Mouse (Mus musculus): ENCODE measurements at regions not wholly inside any gene's neighbourhood (a gene's known extent, or its start where the extent isn't known, plus 50 kb on each side); places are given as distances from the start of the nearest gene placed in this dataset.

- no peak for TF ChIP-seq CTCF (IDR thresholded peaks at IDR 0.05; ENCODE audit: extremely low read depth, insufficient read length, insufficient replicate concordance, low read depth, low read length)
- TF ChIP-seq POLR2A (IDR thresholded peaks at IDR 0.05; ENCODE audit: low read depth, low read length), result no peak
Observed at GRCm38 (mm10) chr9:60950161-60950560, 155.8 kb downstream of the Uaca start.
